Mouse (Mus musculus) neutrophil, adult 65 days (primary cell): ENCODE data around the gene Bcan. TPM values are rescaled to one million over a fixed set of nuclear protein-coding genes. Genes with fewer than 3 reads are reported as not detected.

Experiments
- total RNA-seq: library from RNA; stranded (reverse); gene quantifications from 2 replicates; pipeline ENCODE4 v1.2.4, GENCODE M21; 2023

Bcan gene
- total RNA-seq = not detected in 2 replicates

GRCm38 (mm10) chr3:88000181-88000580, at the start of gene Bcan:
Gene Bcan, minus strand, starts transcription at chr3:88000230.

DNA sequence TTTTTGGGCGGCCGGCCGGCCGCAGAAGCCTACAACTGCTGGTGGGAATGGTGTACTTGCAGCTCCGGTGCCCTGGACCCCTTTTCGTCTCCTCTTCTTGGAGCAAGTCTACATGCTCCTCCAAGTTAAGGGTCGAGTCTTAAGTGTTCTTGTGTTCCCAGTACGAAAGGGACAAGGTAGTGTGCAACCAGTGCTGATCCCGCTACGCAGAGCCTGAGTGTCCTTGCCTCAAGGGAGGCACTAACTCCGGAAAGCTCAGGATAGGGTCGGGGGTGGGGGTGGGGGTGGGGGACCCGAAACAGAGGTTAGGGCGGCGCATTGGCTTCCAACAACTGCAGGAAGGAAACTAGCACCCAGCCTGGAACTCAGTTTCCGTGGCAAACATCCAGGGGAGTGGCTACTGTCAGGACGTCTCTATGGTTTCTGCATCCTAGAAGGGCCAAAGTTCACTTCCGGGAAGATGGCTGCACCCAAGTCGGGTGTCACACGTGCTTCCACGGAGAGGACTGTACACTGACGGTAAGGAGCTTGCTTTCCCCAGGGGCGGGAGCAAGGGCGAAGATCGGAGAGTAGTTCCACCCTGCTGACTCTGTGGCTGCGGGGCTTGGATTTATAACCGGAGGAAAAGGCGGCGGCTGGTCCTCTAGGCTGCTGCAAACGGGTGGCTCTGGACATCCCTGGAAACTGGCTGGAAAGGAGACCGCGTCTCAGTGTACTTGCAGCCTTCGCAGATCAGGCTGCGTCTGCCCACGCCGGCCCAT, 42.8 kb upstream of the Bcan start, which contains the start of gene Gpatch4:
TSS of gene Gpatch4 (plus strand) at position 448 of the 761 bp plus-strand sequence.

DNA sequence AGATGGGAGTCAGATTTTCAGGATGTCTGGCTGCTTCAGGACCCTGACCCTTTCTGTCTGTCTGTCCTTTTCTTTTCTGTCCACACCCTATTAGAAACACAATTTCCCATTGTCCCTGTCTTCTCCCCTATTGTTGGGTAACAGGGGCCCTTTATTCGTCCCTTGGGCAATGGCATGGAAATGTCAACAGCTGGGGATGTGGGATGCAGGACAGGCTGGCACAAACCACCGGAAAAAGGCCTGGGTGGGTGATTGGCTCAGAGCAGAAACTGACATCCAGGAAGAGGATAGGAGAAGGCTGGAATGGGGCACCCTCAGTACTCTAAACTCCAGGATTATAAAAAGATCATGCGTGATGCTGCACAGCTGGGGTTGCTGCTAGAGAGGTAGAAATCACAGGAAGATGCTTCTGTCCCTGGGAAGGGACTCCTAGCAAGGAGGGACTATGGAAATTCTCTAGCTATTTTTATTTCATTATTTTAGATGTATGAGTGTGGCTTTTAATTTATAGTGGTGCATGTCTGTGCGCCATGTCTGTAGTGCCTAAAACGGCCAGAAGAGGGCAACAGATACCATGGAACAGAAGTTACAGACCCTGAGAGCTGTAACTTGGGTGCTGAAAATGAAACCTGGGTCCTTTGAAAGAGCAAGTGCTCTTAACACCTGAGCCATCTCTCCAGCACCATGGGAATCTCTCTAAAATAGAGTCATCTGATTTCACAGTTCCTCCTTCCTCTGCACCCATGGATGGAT, 27.6 kb upstream of the Bcan start, which contains the start of gene Hapln2:
TSS of gene Hapln2 (minus strand) at position 150 of the 753 bp plus-strand sequence.

DNA sequence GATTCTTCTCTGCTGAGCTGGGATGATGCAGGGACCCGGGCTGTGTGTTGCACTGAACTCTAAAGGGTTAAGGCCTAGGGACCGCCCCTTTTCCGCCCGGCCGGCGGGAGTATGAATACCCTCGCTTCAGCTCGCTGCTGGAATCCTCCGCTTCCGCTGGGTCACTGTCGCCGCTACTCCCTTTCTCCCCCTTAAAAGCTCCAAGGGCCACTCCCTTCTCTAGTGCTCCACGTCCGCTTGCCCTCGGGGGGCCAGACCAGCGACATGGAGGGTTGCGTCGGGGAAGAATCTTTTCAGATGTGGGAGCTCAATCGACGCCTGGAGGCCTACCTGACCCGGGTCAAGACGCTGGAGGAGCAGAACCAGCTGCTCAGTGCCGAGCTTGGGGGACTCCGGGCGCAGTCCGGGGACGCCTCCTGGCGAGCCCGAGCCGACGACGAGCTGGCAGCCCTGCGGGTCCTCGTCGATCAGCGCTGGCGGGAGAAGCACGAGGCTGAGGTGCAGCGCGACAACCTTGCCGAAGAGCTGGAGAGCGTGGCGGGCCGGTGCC, 29.0 kb downstream of the Bcan start, which contains the start of gene Nes:
TSS of gene Nes (plus strand) at position 140 of the 550 bp plus-strand sequence.

DNA sequence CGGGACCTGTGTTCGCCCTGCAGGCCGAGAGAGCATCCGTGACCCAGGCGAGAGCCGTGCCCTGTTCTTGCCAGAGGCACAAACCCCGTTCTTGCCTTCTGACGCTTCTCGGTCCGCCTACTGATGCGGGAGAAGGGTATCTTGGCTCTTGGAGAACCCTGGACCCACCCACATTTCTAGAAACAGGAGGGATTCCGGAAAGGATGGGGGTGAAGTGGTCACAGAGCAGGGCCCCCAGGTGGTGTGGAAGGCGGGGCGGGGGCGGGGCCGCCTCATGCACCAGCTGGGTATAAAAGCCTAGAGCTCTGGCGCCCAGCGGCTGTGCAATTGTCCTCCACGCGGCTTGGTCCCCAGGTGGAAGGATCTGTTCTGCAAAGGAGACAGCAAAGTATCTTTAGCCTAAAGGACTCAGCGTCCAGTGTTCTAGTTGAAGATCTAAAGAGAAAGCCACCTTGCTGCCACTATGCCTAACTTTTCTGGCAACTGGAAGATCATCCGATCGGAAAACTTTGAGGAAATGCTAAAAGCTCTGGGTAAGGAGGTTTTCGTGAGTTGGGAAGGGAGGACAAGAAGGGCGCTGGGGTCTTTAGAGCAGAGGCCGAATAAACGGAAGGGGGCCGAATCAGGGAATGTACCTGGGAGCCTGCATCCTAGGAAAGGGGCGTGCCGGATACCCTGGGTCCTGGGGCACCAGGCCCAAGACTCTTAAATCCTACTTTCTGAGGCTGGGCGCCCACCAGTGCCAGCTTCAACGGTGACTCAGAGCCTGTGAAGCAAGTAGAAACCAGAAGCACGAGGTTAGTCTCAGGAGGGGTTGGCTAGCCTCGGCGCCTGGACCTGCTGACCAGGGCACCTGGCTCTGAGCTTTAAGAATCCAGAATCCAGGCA, 51.4 kb downstream of the Bcan start, which contains the start of gene Crabp2:
TSS of gene Crabp2 (plus strand) at position 289 of the 888 bp plus-strand sequence.

Other genes starting within 250 kb of the Bcan start
- not detected in 2 replicates for gene Ntrk1, start 205.1 kb downstream of the Bcan start, total RNA-seq
- not detected in 2 replicates for gene Insrr, start 203.3 kb downstream of the Bcan start, total RNA-seq
- 0.34 and 1.5 TPM in 2 replicates for gene Pear1, start 175.9 kb downstream of the Bcan start, total RNA-seq
- gene Sh2d2a, start 153.5 kb downstream of the Bcan start, total RNA-seq = 0.88 and 1.2 TPM in 2 replicates
- 26.9 and 29.1 TPM in 2 replicates for gene Prcc, start 114.6 kb downstream of the Bcan start, total RNA-seq
- gene Hdgf, start 93.9 kb downstream of the Bcan start, total RNA-seq = 80.4 and 98.0 TPM in 2 replicates
- gene Mrpl24, start 80.7 kb downstream of the Bcan start, total RNA-seq = 62.4 and 72.9 TPM in 2 replicates
- gene Isg20l2, start 69.9 kb downstream of the Bcan start, total RNA-seq = 21.0 and 25.9 TPM in 2 replicates
- gene Rrnad1, start 69.5 kb downstream of the Bcan start, total RNA-seq = 10.7 and 10.8 TPM in 2 replicates
- 0.54 and 0.66 TPM in 2 replicates for gene Crabp2, start 51.6 kb downstream of the Bcan start, total RNA-seq
- gene Nes, start 29.2 kb downstream of the Bcan start, total RNA-seq = not detected in 2 replicates
- not detected in 2 replicates for gene Hapln2, start 27.4 kb upstream of the Bcan start, total RNA-seq
- gene Gpatch4, start 42.9 kb upstream of the Bcan start, total RNA-seq = 2.7 and 3.8 TPM in 2 replicates
- 21.0 and 21.5 TPM in 2 replicates for gene Naxe, start 58.3 kb upstream of the Bcan start, total RNA-seq
- gene Ttc24, start 78.1 kb upstream of the Bcan start, total RNA-seq = not detected in 2 replicates
- gene Iqgap3, start 81.7 kb upstream of the Bcan start, total RNA-seq = 29.2 and 45.4 TPM in 2 replicates
- 110 and 174 TPM in 2 replicates for gene Mef2d, start 142.1 kb upstream of the Bcan start, total RNA-seq